Mouse (Mus musculus) G1E (cell line): Measurements from ENCODE around the gene Gfra1. TPM values are rescaled to one million over a fixed set of nuclear protein-coding genes. Genes with fewer than 3 reads are reported as not detected.

Experiments
- ATAC-seq: 2 replicates; pipeline ENCODE4 v1.8.0; 2016; ENCODE audit warnings: mild to moderate bottlenecking; ENCODE audit not compliant: insufficient number of reproducible peaks, poor library complexity, low FRiP score, severe bottlenecking; ENCODE audit errors: extremely low read depth
- DNase-seq: peaks from one replicate; pipeline ENCODE4 v3.0.0; 2012; ENCODE audit warnings: low spot score
- H3K27me3 ChIP-seq: 2 replicates; pipeline ENCODE4 v1.6.1; 2012; ENCODE audit warnings: mild to moderate bottlenecking, low read length, inconsistent platforms; ENCODE audit not compliant: insufficient read depth
- H3K36me3 ChIP-seq: replicated peaks from 2 replicates; pipeline ENCODE3; 2012; ENCODE audit warnings: mild to moderate bottlenecking, inconsistent platforms
- H3K4me1 ChIP-seq: 2 replicates; pipeline ENCODE4 v1.6.1; 2012; ENCODE audit warnings: low read depth, low read length, inconsistent platforms, mixed read lengths; ENCODE audit not compliant: insufficient read depth
- H3K4me3 ChIP-seq: 2 replicates; pipeline ENCODE4 v1.5.1; 2012; ENCODE audit warnings: low read depth, mild to moderate bottlenecking, inconsistent platforms, low read length, moderate library complexity, mixed read lengths
- H3K9me3 ChIP-seq: replicated peaks from 2 replicates; pipeline ENCODE4 v1.6.1; 2012; ENCODE audit warnings: inconsistent platforms
- CTCF ChIP-seq: IDR thresholded peaks from 2 replicates; pipeline ENCODE4 v1.5.1; 2012; ENCODE audit warnings: low read depth, low read length, inconsistent platforms, mixed read lengths
- GATA1 ChIP-seq: IDR thresholded peaks from 2 replicates; pipeline ENCODE4 v1.6.1; 2012; ENCODE audit warnings: borderline replicate concordance, low read length, inconsistent platforms, mixed read lengths
- GATA2 ChIP-seq: IDR thresholded peaks from 2 replicates; pipeline ENCODE4 v1.6.1; 2012; ENCODE audit warnings: low read depth, low read length, inconsistent platforms, borderline replicate concordance
- POLR2AphosphoS5 ChIP-seq: IDR thresholded peaks from 2 replicates; pipeline ENCODE4 v1.6.1; 2012; ENCODE audit warnings: low read depth, low read length, inconsistent platforms; ENCODE audit not compliant: insufficient replicate concordance
- TAL1 ChIP-seq: conservative IDR thresholded peaks from 2 replicates; pipeline ENCODE4 v1.6.1; 2012; ENCODE audit warnings: low read depth, low read length, inconsistent platforms, mixed read lengths
- polyA plus RNA-seq: library from polyadenylated mRNA; stranded (reverse); fragments of >175 nt; gene quantifications from 2 replicates; pipeline ENCODE4 v1.2.3, GENCODE M21; 2012
- total RNA-seq, 2 experiments: library from RNA; stranded (forward) in 1 of 2; stranded (reverse) in 1 of 2; fragments of 200-1000 nt in 1 of 2; fragments of >200 nt in 1 of 2; fragmentation: Nextera tagmentation in 1 of 2; gene quantifications; 2 replicates each; pipeline ENCODE4 v1.2.3; 2014 to 2017

Gfra1 gene
- total and polyA plus RNA-seq, 3 experiments, result 0.16 TPM; not detected in 2

GRCm38 (mm10) chr19:58288145-58288544 lies 167.6 kb downstream of the Gfra1 start:
- ATAC-seq (no peak), DNase-seq (no peak)
- Histone ChIP-seq H3K36me3 (no peaks in the 10 kb centered on the region), H3K27me3 (peaks cover 2% of the 10 kb centered on the region; the same call in 1 of the 2 replicates), H3K9me3 (peaks cover 47% of the 10 kb centered on the region), H3K4me3 (no peak overlapping the region), H3K4me1 (no peaks in the 10 kb centered on the region)
- TF ChIP-seq GATA2 (no peak), TAL1 (no peak), CTCF (no peak), GATA1 (no peak), POLR2AphosphoS5 (no peak)

DNA sequence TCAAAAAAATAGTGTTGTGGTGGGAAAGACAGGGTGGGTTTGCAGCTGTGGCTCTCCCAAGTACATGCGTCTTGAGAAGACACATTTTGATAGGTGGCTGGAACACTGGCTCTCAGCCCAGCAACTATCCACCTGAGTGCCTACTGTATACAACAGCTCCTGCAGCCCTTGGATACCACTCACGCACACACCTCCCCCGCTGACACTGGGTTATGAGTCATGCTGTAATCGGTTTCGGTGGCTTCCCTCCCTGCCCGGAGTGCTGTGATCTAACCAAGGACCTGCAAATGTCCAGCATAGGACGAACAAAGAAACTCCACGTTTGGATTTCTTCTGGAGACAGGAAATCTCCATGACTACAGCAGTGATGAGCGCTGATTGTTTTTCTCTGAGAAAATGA lies 180.4 kb downstream of the Gfra1 start:
- H3K4me1 ChIP-seq, result no peaks in the 10 kb centered on the region
- H3K9me3 ChIP-seq, result peaks cover 14% of the 10 kb centered on the region
- TF ChIP-seq TAL1, result no peak
- no peak for TF ChIP-seq GATA2
- TF ChIP-seq GATA1, result no peak
- TF ChIP-seq POLR2AphosphoS5, result no peak
- TF ChIP-seq CTCF, result no peak
- no peaks in the 10 kb centered on the region for H3K36me3 ChIP-seq
- H3K4me3 ChIP-seq, result no peak overlapping the region
- H3K27me3 ChIP-seq, result no peaks in the 10 kb centered on the region
- ATAC-seq, result no peak
- no peak for DNase-seq

DNA sequence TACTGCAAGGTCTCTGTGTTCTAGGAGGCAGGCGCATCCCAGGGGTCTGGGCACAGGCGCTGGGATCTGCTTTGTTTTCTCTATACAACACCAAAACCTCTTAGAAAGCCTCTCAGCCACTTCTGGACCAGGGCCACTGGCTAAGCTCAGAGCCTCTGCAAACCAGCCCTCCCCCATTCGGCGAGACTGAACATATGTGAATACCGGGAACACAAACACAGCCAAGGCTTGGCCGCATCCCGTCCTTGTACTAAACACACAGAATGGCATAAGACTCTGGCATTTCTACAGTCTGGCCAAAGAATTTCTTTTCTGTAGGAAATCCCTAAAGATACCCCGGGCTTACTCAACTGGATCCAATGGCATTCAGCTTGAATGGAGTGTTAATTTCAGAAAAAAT lies 183.9 kb downstream of the Gfra1 start:
- ATAC-seq (no peak), DNase-seq (no peak)
- peaks cover 9% of the 10 kb centered on the region; the same call in 1 of the 2 replicates for H3K9me3 ChIP-seq
- no peaks in the 10 kb centered on the region for H3K36me3 ChIP-seq
- H3K27me3 ChIP-seq, result no peaks in the 10 kb centered on the region
- TF ChIP-seq POLR2AphosphoS5, result no peak
- TF ChIP-seq TAL1, result no peak
- no peak for TF ChIP-seq CTCF
- TF ChIP-seq GATA2, result no peak
- no peak for TF ChIP-seq GATA1
- no peaks in the 10 kb centered on the region for H3K4me1 ChIP-seq
- no peak overlapping the region for H3K4me3 ChIP-seq

- DNase-seq, result no peak
- no peaks in the 10 kb centered on the region for H3K4me1 ChIP-seq
- H3K9me3 ChIP-seq, result peaks cover 9% of the 10 kb centered on the region; the same call in 1 of the 2 replicates
- no peak overlapping the region for H3K4me3 ChIP-seq
- no peaks in the 10 kb centered on the region for H3K36me3 ChIP-seq
- H3K27me3 ChIP-seq, result no peaks in the 10 kb centered on the region
- no peak for ATAC-seq
- no peak for TF ChIP-seq TAL1
- no peak for TF ChIP-seq GATA1
- TF ChIP-seq GATA2, result no peak
- TF ChIP-seq POLR2AphosphoS5, result no peak
- TF ChIP-seq CTCF, result no peak
Measured at GRCm38 (mm10) chr19:58270778-58271177, 184.9 kb downstream of the Gfra1 start.

GRCm38 (mm10) chr19:58268476-58268875 lies 187.2 kb downstream of the Gfra1 start:
- H3K36me3 ChIP-seq, result no peaks in the 10 kb centered on the region
- H3K9me3 ChIP-seq, result 0 out of 2 replicates have a peak, but pooled peaks cover 6% of the 10 kb centered on the region
- no peak for ATAC-seq
- no peaks in the 10 kb centered on the region for H3K4me1 ChIP-seq
- no peak overlapping the region for H3K4me3 ChIP-seq
- no peak for DNase-seq
- H3K27me3 ChIP-seq, result no peaks in the 10 kb centered on the region
- TF ChIP-seq TAL1 (no peak), GATA1 (no peak), POLR2AphosphoS5 (no peak), CTCF (no peak), GATA2 (no peak)

GRCm38 (mm10) chr19:58266600-58266999 lies 189.1 kb downstream of the Gfra1 start:
- no peak for ATAC-seq
- Histone ChIP-seq H3K36me3 (no peaks in the 10 kb centered on the region), H3K4me1 (no peaks in the 10 kb centered on the region), H3K27me3 (no peaks in the 10 kb centered on the region), H3K9me3 (peaks cover 6% of the 10 kb centered on the region; the same call in 1 of the 2 replicates), H3K4me3 (no peak overlapping the region)
- DNase-seq, result no peak
- TF ChIP-seq GATA2 (no peak), CTCF (no peak), GATA1 (no peak), POLR2AphosphoS5 (no peak), TAL1 (no peak)
